Mouse (Mus musculus) left cerebral cortex, adult 11 months (tissue): ENCODE data around the gene Dus3l.

Source experiments
- DNase-seq: peaks from one replicate; pipeline ENCODE4 v3.0.0; 2022; ENCODE audit warnings: low spot score

The Dus3l gene

DNA sequence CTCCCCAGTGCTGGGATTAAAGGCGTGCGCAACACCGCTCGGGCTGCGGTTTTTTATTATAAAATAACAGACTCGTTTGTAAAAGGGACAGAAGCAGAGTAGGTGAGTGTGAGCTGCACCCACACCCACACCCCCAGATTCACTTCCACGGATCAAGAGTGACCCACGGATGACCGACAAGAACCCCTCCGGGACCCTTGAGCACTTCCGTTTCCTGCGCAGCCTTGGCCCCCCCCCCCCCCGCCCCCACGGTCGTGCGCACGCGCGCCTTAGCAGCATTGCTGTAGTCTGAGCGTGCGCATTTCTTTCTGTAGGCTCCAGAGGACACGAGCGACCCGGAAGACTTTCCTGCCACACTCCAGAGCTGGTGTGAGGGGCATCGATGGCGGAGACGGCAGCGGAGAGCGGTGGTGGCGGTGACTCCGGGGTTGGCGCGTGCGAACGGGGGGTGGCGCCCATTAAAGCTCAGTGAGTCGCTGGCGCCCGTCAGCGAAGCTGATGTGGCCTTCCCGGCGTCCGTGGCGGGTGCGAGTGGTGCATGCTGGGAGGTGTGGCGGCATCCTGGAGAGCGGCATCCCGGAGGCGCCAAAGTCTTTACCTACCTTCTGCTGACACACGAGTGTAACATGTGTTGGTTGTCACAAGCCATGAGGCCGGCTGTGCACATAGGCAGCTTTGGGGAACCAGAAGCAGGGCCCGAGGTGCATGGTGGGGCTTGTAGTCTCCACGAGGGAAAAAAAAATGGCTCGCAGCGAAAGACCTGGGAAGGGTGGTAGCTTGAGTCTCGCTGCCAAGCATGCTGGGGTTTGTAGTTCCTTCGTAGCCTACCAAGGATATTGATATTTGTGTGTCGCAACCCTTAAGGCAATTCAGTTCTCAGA, at the start of gene Dus3l:
Dus3l (plus strand) TSS at position 284 of the 881 bp plus-strand sequence.
- DNase-seq: peak; percentile 88

DNA sequence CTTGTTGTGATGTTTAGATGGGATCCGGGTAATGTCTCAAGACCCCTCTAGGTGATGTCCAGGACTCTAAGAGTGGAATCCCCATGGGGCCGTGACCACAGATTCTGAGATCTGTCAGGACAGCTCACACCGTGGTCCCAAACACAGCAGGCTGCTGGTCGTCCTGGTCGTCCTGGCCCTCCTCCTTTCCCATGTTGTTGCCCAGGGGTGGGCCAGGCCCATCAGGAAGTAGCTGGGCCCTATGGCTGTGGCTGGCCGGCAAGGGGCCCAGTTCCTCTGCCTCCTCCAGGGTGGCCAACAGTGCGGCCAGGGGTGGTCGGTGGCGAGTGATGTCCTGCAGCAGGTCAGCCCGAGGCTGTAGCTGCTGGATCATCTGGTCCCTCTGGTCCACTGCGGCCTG, 49.2 kb upstream of the Dus3l start:
- DNase-seq: no peak

DNA sequence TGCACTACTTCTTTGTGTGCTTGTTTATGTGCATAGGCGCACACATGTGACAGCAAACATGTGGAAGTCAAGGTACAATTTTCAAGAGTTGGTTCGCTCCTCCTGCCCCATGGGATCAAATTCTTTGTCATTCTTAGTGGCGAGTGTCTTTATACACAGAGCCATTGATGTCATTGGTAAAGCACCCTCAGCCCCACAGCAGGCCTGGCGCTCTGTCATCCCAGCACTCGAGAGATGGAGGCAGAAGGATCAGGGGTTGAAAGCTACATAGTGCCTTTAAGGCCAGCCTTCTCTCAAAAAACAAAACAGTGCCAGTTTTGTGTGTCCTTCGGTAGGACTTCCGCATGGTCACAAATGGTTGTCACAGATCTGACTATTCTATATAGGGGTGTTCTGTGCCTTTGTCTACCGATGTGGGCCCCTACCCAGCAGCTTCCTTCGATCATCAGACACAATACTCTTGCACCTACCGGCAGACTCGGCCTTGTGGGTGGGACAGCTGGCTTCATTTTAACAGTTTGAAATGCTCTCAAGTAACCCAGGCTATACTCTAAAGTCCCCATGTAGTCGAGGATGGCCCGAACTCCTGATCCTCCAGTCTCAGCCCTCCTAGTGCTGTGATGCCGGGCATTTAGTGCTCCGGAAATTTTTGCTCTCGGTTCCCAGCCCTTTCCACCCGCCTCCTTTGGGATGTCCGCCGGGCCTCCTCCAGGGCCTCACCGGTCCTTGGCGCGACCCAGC, 48.5 kb upstream of the Dus3l start:
- DNase-seq: no peak

DNA sequence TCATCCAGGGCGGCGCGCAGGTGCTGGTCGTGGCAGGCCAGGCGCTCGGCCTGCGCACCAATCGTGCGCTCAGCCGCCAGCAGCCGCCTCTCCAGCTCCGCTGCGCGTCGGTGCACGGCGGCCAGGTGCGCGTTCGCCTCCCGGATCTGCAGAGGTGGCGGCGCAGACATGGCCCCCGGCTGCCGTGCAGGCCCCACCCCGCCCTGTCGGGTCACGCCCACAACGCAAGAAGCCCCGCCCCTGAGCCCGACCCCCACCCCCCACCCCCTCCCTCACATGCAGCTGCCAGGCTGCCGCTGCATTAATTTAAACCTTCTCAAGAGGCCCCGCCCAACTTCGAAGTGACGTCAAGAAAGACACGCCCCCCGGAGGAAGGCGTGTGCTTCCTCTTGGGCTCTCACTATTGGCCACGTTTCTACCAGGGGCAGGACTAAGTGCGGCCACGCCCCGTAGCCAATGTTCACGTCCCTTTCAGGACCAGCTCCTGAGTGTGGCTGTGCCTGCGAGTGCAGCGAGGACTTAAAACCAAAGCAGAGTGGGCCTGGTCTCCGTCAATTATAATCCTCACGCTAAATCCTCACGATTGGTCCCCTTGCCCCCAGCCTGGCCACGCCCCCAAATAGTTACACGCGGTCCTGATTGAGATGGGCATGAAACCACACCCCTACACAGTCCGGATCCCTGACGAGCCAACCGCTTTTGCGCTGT, 47.7 kb upstream of the Dus3l start:
- DNase-seq: peak; percentile 98

DNA sequence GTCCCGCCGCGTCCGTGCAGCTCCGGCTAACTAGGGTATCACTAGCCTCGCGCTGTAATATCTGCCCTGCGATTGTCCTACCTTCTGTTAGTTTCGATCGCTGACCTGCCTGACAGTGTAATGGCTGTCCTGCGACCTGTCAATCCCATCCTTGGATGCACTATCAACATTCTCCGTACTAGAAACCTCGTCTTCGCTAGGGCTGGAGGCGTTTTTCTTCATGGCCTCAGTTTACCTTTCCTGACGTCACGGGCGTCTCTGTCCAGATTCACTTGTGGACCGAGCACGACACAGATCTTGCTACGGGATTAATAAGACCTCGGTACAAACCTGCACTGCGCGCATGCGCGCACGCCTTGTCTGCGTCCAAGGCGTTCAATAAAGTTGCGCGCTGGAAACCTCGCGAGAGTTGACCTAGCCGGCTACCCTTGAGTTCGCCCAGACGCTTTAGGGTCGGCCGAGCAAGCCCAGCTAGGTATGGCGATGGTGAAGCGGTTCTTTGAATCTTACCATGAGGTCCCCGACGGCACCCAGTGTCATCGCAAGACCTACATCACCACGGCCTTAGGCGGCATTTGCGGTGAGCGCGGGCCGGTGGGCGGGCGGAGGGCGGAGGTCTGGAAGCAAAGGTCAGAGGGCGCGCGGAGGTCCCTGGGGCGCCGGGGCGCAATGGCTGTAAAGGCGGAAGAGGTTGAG, 47.0 kb upstream of the Dus3l start, which contains the start of the genes Ndufa11 and Vmac:
Ndufa11 (plus strand) TSS at position 405 of the 696 bp plus-strand sequence.
Vmac (minus strand) TSS at position 660 of the 696 bp plus-strand sequence.
- DNase-seq: peak; percentile 88

DNA sequence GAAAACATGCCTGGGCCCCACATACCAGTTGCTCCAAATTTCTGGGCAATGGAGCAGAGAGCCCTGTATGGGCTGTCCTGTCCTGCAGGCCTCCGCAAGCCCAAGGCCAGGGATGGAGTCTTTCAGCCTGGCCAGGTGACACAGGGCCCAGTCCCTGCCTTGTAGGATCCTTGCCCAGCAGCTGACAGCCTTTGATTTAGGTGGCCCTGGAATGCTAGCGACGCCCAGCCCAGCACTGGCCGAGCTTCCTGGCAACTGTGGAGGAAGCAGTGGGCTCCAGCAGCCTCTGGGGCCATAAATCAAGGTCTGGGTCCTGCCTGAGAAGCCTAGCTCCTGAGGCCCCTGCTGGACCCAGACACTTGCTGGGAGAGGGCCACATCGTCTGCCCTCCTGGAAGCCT, 42.1 kb upstream of the Dus3l start:
- no peak for DNase-seq

DNA sequence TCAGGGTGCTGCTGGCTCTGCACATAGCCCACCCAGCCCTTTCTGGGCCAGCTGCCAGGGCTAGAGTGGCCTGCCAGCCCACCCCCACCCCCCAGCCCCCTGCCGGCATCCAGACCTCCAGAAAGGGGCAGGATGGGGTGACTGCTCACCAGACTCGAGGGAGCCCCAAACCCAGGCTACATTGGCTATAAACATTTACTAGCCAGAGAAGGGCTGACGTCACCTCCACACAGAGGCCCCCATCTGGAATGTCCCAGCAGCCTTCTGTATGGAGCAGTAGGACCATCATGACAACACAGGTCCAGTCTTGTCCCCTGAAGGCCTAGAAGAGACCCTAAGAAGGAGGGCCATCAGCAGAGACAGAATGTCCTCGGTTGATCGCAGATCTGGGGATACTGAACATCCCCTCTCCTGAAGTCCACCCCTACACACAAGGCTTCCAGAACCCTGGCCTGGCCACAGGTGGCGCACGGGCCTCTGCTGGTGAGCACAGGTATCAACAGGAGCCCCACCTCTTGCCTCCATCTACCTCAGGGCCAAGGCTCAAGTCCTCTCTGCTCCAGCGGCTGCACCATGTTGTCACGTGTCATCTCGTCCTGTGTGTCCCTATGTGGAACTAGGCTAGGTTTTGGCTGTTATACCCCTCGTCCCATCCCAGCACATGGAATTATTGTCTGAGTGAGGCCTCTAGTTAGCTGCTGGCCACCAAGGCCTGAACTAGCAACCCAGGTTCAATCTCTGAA, 41.0 kb upstream of the Dus3l start:
- DNase-seq: no peak

DNA sequence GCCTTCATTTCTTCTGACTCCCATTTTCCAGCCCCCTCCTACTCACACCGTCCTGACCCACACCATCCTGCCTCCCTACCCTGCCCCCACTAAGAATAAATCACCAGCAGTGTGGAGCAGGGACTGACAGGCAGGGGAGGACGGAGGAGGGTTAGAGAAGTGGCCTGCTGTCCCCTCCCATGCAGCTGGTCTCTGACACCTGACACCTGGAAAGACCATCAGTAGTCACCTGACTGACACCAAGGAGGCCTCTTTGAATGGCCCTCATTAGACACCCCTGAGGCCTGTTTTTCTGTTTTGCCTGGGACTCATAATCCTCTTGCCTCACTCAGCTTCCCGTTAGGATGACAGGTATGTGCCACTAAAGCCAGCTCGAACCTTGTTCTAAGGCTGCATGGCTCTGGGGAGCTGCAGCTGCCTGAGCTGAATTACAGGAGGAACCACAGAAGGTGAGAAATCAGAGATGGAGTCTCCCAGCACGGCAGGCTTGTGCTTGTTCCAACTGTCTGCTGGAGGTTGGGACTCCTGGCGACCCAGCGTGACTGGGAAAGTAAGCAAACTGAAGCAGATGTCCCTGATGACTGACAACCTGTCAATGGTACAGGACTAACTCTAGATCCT, 37.4 kb upstream of the Dus3l start:
- no peak for DNase-seq

DNA sequence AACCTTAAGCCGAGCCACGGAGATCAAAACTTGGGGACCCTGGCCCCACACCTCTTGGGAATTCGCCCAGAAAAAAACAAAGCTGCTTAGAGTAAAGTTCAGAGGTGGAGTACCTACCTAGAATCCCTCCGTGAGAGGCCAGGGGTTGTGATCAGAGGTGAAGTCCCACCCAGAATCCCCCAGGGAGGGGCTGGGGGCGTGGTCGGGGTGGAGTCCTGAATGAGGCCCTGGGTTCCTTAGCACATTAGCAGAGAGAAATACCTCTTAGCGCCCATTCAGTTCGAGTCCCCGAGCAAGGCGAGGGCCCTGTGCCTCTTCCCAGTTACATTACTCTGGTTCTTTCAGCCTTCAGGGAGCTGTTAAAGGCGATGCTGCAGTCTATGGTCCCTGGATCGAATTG, 36.9 kb upstream of the Dus3l start:
- DNase-seq: no peak

DNA sequence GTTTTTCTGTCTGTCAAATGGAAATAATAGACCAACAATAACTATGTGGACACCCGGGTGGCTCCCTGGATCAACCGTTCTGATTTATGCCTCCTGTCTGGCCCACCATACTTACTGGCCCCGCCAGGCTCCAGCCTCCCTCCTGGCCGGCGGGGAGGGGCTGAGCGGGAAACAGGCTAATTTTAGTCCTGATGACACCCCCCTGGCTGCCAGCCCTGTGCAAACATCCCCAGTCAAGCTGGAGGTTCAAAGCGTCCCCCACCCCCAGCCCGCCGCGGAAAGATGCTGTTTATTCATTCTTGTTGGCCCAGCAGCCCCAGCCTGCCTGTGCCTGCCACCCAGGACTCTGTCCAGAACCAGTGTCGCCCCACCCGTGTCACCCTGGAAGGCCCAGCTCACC, 36.4 kb upstream of the Dus3l start:
- DNase-seq: no peak

DNA sequence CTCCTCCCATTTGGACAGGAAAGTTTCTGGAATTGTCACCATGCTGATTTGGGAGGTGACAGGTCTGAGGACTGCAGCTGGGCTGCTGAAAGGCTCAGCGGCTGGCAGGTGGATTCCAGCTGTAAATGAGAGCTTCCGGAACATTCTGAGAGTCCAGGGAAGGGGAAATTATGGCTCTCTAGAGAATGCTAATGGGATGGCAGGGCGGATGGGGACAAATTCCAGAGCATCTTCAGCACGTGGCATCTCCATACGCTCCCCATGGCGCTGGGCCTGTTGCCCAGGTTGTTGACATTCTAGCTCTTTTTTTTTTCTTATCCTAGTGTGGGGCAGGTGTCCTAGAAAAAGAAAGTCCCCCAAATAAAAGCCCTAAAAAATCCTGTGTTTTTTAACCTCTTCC, 35.4 kb upstream of the Dus3l start:
- DNase-seq: no peak

DNA sequence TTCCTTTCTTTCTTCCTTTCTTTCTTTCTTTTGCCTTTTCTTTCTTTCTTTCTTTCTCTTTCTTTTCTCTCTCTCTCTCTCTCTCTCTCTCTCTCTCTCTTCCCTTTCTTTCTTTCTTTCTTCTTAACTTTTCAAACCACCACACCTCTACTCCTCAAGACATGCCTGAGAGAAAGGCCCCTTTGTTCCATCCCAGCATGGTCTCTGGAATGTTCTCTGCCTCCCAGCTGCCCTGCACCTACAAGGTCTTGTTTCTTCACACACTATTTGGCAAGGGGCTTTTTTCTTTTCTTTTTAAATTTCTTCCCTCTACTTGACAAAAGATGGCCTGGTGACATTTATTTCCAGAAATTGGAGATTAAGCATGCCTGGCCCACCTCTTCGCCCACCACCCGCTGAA, 34.9 kb upstream of the Dus3l start:
- DNase-seq: no peak

DNA sequence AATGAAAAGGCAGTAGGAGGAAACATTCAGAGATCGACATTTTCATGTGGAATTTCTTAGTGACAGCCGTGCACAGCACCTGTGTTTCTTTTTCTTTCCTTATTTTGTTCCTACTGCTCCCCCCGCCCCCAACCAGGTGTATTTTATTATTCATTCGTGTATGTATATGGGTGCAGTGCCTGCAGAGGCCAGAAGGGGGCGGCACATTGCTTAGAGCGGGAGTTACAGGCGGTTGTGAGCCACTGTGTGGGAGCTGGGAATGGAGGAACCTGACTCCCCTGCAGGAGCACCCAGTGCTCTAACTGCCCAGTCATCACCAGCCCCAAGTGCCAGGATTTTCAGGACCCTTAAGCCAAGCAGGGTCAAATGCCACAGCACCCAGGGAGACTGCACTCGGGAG, 28.0 kb upstream of the Dus3l start:
- DNase-seq: no peak

DNA sequence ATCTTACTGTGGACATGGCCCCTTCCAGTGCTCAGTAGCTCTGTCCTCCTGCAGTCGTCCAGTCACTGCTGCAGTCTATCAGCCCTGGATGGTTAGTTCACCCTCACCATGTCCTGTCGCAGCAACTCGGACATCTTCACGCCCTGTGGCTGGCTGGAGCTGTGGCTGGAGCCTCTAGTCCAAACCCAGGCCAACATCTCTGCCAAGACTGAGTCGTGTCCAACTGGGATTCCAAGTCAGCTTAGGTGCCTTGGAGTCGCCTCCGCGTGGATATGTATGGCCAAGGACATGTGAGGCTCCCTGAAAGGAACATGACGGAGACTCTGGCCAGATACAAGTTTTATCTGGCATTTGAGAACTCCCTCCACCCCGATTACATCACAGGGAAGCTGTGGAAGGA, 26.3 kb upstream of the Dus3l start:
- no peak for DNase-seq

DNA sequence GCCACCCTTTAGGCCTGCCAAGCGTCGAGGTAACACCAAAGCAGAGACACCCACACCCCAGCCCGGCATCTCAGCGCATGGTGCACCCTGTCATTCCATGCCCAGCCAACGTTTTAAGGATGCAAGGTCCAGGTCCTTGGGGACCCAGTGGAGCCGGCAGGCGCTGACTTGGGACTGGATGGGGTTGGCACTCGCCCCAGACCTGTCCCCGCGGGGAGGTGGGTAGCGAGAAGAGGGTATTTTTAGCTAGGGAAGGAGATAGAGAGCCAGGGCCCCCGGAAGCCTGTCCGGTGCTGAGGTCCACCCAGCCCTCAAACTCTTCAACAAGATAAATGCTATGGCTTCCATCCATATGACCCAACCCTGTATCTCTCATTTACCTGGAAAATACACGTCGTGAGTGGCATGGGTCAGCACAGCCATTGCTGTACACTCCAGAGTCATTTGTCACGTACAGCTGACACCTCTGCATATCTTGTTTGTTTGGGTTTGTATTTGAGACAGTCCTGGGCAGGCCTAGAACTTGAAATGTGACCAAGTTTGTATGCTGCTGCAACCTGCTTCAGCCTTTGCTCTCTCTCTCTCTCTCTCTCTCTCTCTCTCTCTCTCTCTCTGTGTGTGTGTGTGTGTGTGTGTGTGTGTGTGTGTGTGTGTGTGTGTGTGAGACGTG, 24.3 kb upstream of the Dus3l start:
- DNase-seq: no peak

DNA sequence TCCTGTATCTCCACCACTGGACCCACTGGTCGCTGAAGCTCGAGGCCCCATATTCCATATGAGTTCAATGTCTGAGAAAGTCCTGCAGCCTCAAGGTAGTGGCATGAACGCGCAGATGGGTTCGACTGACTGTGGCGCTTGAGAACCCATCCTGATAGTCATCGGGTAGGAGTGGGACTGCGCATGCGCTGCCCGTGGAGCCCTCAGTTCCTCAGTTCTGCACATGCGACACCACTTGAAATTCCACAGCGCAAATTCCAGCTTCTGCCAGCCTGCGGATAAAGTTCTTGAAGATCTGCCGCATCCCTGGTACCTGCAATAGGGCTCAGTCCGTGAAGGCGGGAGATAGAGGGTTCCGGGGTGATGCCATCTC, 23.8 kb upstream of the Dus3l start:
- no peak for DNase-seq

DNA sequence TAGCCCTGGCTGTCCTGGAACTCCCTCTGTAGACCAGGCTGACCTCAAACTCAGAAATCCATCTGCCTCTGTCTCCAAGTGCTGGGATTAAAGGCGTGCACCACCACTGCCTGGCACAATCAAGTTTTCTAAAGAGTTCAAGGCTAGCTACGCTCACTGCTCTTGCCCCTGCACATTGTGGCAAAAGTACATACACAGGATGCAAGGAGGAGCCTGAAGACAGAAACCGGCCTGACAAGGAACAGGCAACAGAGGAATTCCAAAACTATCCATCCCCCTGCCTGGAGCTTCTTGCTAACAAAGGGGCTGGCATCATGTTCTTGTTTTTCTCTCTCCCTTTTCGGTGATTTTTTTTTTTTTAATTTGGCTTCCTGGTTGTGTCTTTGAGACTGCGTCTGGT, 20.4 kb upstream of the Dus3l start:
- DNase-seq: no peak

DNA sequence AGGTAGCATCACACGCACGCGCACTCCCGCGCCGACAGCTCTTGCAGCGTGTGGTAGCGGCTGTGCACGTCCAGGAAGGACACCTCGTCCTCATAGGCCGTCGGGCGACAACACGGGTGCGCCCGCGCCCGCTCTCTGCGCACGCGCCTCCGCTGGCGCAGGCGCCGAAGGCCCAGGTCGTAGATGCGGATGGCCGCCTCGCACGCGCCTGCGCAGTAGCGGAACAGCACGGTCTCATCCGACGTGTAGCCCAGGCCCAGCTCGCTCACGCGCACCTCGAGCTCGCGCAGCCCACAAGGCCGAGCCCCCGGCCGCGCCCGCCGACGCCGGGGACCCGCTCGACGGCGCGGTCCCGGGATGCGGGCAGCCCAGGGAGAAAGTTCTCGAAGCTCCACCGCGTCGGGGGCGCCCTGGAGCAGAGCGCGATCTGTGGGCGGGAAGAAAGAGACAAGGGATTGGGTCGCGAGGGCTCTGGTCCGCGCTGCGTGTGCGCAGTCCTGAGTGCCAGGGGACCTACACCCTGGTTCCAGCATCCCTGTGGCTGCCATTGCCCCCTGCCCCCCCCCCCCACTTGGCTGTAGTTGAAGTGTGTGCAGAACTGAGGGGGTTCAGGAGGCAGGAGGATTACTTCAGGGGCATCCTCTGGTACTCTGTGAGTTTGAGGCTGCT, 13.0 kb upstream of the Dus3l start:
- no peak for DNase-seq

DNA sequence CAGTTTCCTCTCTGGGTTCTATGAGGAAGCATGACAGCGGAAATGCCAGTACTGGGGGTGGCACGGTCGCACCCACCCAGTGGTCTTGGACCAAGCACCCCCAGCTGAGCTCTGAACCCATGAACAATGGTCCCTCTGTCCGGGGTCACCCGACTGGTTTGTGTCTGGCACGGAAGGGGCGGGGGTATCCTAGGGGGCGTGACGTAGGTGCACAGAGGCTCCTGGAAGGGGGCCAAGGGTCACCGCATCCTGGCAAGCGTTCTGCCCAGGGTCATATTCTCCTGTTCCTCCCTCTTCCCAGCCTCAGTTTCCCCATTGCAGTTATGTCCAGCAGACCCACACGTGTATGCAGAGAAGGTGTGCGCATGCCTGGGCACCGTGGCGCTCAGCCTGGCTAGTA, 11.1 kb upstream of the Dus3l start:
- no peak for DNase-seq
